Mouse (Mus musculus) embryonic facial prominence, embryonic 14.5 days (tissue): ENCODE data around the gene Mrpl53. TPM values are rescaled to one million over a fixed set of nuclear protein-coding genes. Genes with fewer than 3 reads are reported as not detected.
"Not testable (repeated sequence)": the region's sequence is repeated elsewhere in the genome, so short reads cannot be mapped to it uniquely, and the experiment has no call there.

Source experiments
- ATAC-seq: fragments of 200-750 bp; cut with Nextera tagmentation; 2 replicates; pipeline ENCODE4 v1.8.0; 2017; ENCODE audit warnings: low read depth, moderate number of reproducible peaks, moderate TSS enrichment
- DNase-seq: peaks from one replicate; pipeline ENCODE4 v3.0.0-alpha.2; 2015; ENCODE audit warnings: low spot score
- H3K27ac ChIP-seq: fragments of 300-500 bp; sonication (generic); replicated peaks from 2 replicates; pipeline ENCODE4 v1.5.1; 2014; ENCODE audit warnings: low read depth, mild to moderate bottlenecking, low read length, moderate library complexity
- H3K27me3 ChIP-seq: fragments of 300-500 bp; sonication (generic); replicated peaks from 2 replicates; pipeline ENCODE4 v1.6.1; 2014; ENCODE audit warnings: low read length; ENCODE audit not compliant: control insufficient read depth, insufficient read depth
- H3K36me3 ChIP-seq: fragments of 300-500 bp; sonication (generic); 2 replicates; pipeline ENCODE4 v1.6.1; 2014; ENCODE audit warnings: low read length, mixed read lengths; ENCODE audit not compliant: control insufficient read depth, insufficient read depth
- H3K4me1 ChIP-seq: fragments of 300-500 bp; sonication (generic); 2 replicates; pipeline ENCODE4 v1.6.1; 2014; ENCODE audit warnings: antibody characterized with exemption, low read length; ENCODE audit not compliant: control insufficient read depth, insufficient read depth
- H3K4me2 ChIP-seq: fragments of 300-500 bp; sonication (generic); 2 replicates; pipeline ENCODE4 v1.6.1; 2014; ENCODE audit warnings: low read depth, mild to moderate bottlenecking, low read length, moderate library complexity, mixed read lengths
- H3K4me3 ChIP-seq: fragments of 300-500 bp; sonication (generic); 2 replicates; pipeline ENCODE4 v1.5.1; 2014; ENCODE audit warnings: low read depth, mild to moderate bottlenecking, low read length
- H3K9ac ChIP-seq: fragments of 300-500 bp; sonication (generic); 2 replicates; pipeline ENCODE4 v1.6.1; 2014; ENCODE audit warnings: low read depth, mild to moderate bottlenecking, low read length, moderate library complexity, mixed read lengths
- H3K9me3 ChIP-seq: fragments of 300-500 bp; sonication (generic); 2 replicates; pipeline ENCODE4 v1.6.1; 2016; ENCODE audit warnings: low read length; ENCODE audit not compliant: control insufficient read depth
- WGBS: fragments of 180-500 bp; shearing (Covaris S2); extraction: QIAGEN DNeasy Blood & Tissue Kit; methylation state at CpG from one replicate; pipeline ENCODE4 v1.1.7; 2014; 5-methylcytosine and 5-hydroxymethylcytosine counted together
- microRNA counts: library from miRNA; unstranded; fragments of <30 nt; microRNA quantifications from one replicate; lab custom pipeline; 2017
- microRNA-seq: library from miRNA; unstranded; fragments of <30 nt; microRNA quantifications from one replicate; pipeline ENCODE4, GENCODE M21; 2016; ENCODE audit warnings: borderline number of aligned reads
- polyA plus RNA-seq: library from polyadenylated mRNA; unstranded; fragments of >200 nt; fragmentation: Nextera tagmentation; extraction: Ambion mirVana; gene quantifications from 2 replicates; pipeline ENCODE4 v1.2.1, GENCODE M21; 2014

Mrpl53 gene
- polyA plus RNA-seq, 1 experiment from 2014 or later, result 145 TPM

DNA sequence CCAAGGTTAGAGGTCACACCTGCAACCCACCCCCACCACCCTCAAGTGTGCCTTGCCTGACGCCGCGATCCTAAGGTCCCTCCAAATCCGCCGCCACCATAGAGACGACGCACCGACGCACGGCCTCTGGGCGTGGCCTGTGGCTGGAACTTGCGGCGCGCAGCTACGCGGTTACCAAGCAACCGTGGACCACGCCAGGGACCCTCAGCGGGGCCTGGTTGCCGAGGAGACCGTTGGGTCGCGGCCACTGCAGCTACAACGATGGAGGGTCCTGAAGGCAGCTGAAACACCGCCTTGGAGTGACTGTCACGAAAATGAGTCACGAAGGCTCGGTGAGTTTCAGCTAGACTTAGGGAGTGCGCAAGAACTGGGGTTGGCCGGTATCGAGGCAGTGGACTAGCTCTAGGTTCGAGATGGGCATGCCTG is 47.4 kb downstream of the Mrpl53 start, which contains the start of the genes Wdr54 and 1700003E16Rik:
TSS of gene Wdr54 (minus strand) at position 139 of the 426 bp plus-strand sequence.
TSS of gene 1700003E16Rik (plus strand) at position 146 of the 426 bp plus-strand sequence.
- DNase-seq, result peak; percentile 90
- ATAC-seq, result peak; percentile 92
- peaks cover 13% of the 10 kb centered on the region for H3K27me3 ChIP-seq
- peak within 1 kb of the TSS; percentile 75 for H3K4me2 ChIP-seq
- peak within 1 kb of the TSS; percentile 52 for H3K4me3 ChIP-seq
- no peaks in the 10 kb centered on the region for H3K9me3 ChIP-seq
- peak within 1 kb of the TSS; percentile 55 for H3K9ac ChIP-seq
- WGBS, result 2% methylated on average over 32 of the region's 32 CpGs
- peaks cover 17% of the 10 kb centered on the region for H3K36me3 ChIP-seq
- no peak within 1 kb of the TSS for H3K27ac ChIP-seq
- H3K4me1 ChIP-seq, result no peaks in the 10 kb centered on the region

DNA sequence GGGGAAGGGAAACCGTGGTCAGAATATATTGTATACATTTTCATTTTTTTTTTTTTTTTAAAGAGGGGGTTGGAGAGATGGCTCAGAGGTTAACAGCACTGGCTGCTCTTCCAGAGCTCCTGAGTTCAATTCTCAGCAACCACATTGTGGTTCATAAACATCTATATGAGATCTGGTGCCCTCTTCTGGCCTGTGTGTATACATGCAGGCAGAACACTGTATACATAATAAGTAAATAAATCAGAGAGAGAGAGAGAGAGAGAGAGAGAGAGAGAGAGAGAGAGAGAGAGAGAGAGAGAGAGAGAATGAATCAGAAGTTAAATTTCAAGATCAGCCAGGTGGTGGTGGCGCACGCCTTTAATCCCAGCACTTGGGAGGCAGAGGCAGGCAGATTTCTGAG is 50.6 kb downstream of the Mrpl53 start:
- H3K36me3 ChIP-seq, H3K9me3 ChIP-seq, H3K4me2 ChIP-seq, H3K9ac ChIP-seq, H3K27ac ChIP-seq, H3K4me3 ChIP-seq, ATAC-seq: not testable (repeated sequence)
- Histone ChIP-seq H3K4me1 (peaks cover 12% of the 10 kb centered on the region), H3K27me3 (peaks cover 27% of the 10 kb centered on the region)
- 22% methylated on average over 3 of the region's 3 CpGs for WGBS
- peak; percentile 91 for DNase-seq

MicroRNAs encoded within 50 kb of the gene (microRNA counts, 519-probe panel; counts per million panel counts)
- microRNA mmu-miR-3470a+mmu-miR-3470b (lab: Ali Mortazavi, UCI), result 1,561 counts per million, percentile 7 among the panel's probes with 10 or more counts

Small RNA genes lying within 50 kb of the gene (microRNA-seq; reads per million reads assigned to microRNA genes)
- gene Mir3470a, result not detected

Other genes starting within 250 kb of the Mrpl53 start
- 2.1 and 3.5 TPM in 2 replicates for gene Sema4f, start 169.3 kb upstream of the Mrpl53 start, polyA plus RNA-seq
- 0.28 and 0.65 TPM in 2 replicates for gene M1ap, start 162.1 kb upstream of the Mrpl53 start, polyA plus RNA-seq
- gene Dok1, start 75.6 kb upstream of the Mrpl53 start, polyA plus RNA-seq, result 6.7 and 8.7 TPM in 2 replicates
- gene Loxl3, start 74.9 kb upstream of the Mrpl53 start, polyA plus RNA-seq, result 19.7 and 21.4 TPM in 2 replicates
- gene Aup1, start 54.5 kb upstream of the Mrpl53 start, polyA plus RNA-seq, result 118 and 121 TPM in 2 replicates
- gene Htra2, start 53.8 kb upstream of the Mrpl53 start, polyA plus RNA-seq, result 43.0 and 46.3 TPM in 2 replicates
- gene Dqx1, start 51.2 kb upstream of the Mrpl53 start, polyA plus RNA-seq, result 0.65 and 0.67 TPM in 2 replicates
- 2.9 and 3.4 TPM in 2 replicates for gene Tlx2, start 38.7 kb upstream of the Mrpl53 start, polyA plus RNA-seq
- 22.6 and 25.8 TPM in 2 replicates for gene Pcgf1, start 31.2 kb upstream of the Mrpl53 start, polyA plus RNA-seq
- 0.71 and 0.87 TPM in 2 replicates for gene Lbx2, start 22.7 kb upstream of the Mrpl53 start, polyA plus RNA-seq
- 1.3 and 3.4 TPM in 2 replicates for gene Ccdc142, start 7.4 kb upstream of the Mrpl53 start, polyA plus RNA-seq
- gene Gm42688, start 7.4 kb upstream of the Mrpl53 start, polyA plus RNA-seq, result 2.1 TPM in 2 replicates
- 48.7 and 49.3 TPM in 2 replicates for gene Mogs, start 6.5 kb downstream of the Mrpl53 start, polyA plus RNA-seq
- gene Wbp1, start 12.5 kb downstream of the Mrpl53 start, polyA plus RNA-seq, result 61.8 and 82.1 TPM in 2 replicates
- 13.6 and 14.1 TPM in 2 replicates for gene Ino80b, start 16.4 kb downstream of the Mrpl53 start, polyA plus RNA-seq
- gene Rtkn, start 26.4 kb downstream of the Mrpl53 start, polyA plus RNA-seq, result 25.8 and 30.4 TPM in 2 replicates
- gene Wdr54, start 47.4 kb downstream of the Mrpl53 start, polyA plus RNA-seq, result 5.8 and 7.0 TPM in 2 replicates
- gene 1700003E16Rik, start 47.4 kb downstream of the Mrpl53 start, polyA plus RNA-seq, result 3.1 and 6.3 TPM in 2 replicates
- 84.5 and 101 TPM in 2 replicates for gene Dctn1, start 56.9 kb downstream of the Mrpl53 start, polyA plus RNA-seq
- 0.47 and 0.57 TPM in 2 replicates for gene Slc4a5, start 110.8 kb downstream of the Mrpl53 start, polyA plus RNA-seq
- gene Mthfd2, start 216.9 kb downstream of the Mrpl53 start, polyA plus RNA-seq, result 34.6 and 40.8 TPM in 2 replicates
- 80.3 and 80.7 TPM in 2 replicates for gene Mob1a, start 217.0 kb downstream of the Mrpl53 start, polyA plus RNA-seq
- gene Bola3, start 240.1 kb downstream of the Mrpl53 start, polyA plus RNA-seq, result 135 and 154 TPM in 2 replicates